Mouse (Mus musculus) intestine, postnatal 0 days (tissue): ENCODE data around the gene Sdc1. TPM values are rescaled to one million over a fixed set of nuclear protein-coding genes. Genes with fewer than 3 reads are reported as not detected.
A peak's percentile ranks its signal among the peaks of the same experiment; 100 is the strongest.

Source experiments
- ATAC-seq: fragments of 200-750 bp; cut with Nextera tagmentation; 2 replicates; pipeline ENCODE4 v1.8.0; 2017; ENCODE audit warnings: mild to moderate bottlenecking, moderate TSS enrichment, moderate library complexity
- H3K27ac ChIP-seq: fragments of 300-500 bp; sonication (generic); 2 replicates; pipeline ENCODE4 v1.5.1; 2014; ENCODE audit warnings: mild to moderate bottlenecking, low read depth, low read length, moderate library complexity
- H3K27me3 ChIP-seq: fragments of 300-500 bp; sonication (generic); replicated peaks from 2 replicates; pipeline ENCODE4 v1.6.1; 2014; ENCODE audit warnings: low read length, mixed read lengths; ENCODE audit not compliant: control insufficient read depth, insufficient read depth
- H3K36me3 ChIP-seq: fragments of 300-500 bp; sonication (generic); 2 replicates; pipeline ENCODE4 v1.6.1; 2014; ENCODE audit warnings: mild to moderate bottlenecking, moderate library complexity; ENCODE audit not compliant: control insufficient read depth, insufficient read depth
- H3K4me1 ChIP-seq: fragments of 300-500 bp; sonication (generic); replicated peaks from 2 replicates; pipeline ENCODE4 v1.6.1; 2014; ENCODE audit warnings: antibody characterized with exemption, low read length, mixed read lengths; ENCODE audit not compliant: control insufficient read depth, insufficient read depth
- H3K4me2 ChIP-seq: fragments of 300-500 bp; sonication (generic); replicated peaks from 2 replicates; pipeline ENCODE4 v1.6.1; 2014; ENCODE audit warnings: low read depth, mild to moderate bottlenecking, moderate library complexity
- H3K4me3 ChIP-seq: fragments of 300-500 bp; sonication (generic); 2 replicates; pipeline ENCODE4 v1.5.1; 2014; ENCODE audit warnings: low read depth, low read length
- H3K9ac ChIP-seq: fragments of 300-500 bp; sonication (generic); 2 replicates; pipeline ENCODE4 v1.6.1; 2014; ENCODE audit warnings: mild to moderate bottlenecking, low read depth, low read length
- H3K9me3 ChIP-seq: fragments of 300-500 bp; sonication (generic); 2 replicates; pipeline ENCODE4 v1.6.1; 2016; ENCODE audit warnings: mixed run types; ENCODE audit not compliant: control insufficient read depth
- CTCF ChIP-seq: sonication (generic); IDR thresholded peaks from 2 replicates; pipeline ENCODE4 v1.5.1; 2016; ENCODE audit warnings: low read depth, mild to moderate bottlenecking, control low read depth, antibody characterized with exemption, moderate library complexity
- WGBS: fragments of 180-500 bp; shearing (Covaris S2); extraction: QIAGEN DNeasy Blood & Tissue Kit; methylation state at CpG from one replicate; pipeline ENCODE4 v1.1.7; 2014; 5-methylcytosine and 5-hydroxymethylcytosine counted together
- polyA plus RNA-seq: library from polyadenylated mRNA; unstranded; fragments of >200 nt; fragmentation: Nextera tagmentation; extraction: Ambion mirVana; gene quantifications from 2 replicates; pipeline ENCODE4 v1.2.1, GENCODE M21; 2015

Gene Sdc1
- polyA plus RNA-seq, 1 experiment from 2014 or later = 43.4 TPM

DNA sequence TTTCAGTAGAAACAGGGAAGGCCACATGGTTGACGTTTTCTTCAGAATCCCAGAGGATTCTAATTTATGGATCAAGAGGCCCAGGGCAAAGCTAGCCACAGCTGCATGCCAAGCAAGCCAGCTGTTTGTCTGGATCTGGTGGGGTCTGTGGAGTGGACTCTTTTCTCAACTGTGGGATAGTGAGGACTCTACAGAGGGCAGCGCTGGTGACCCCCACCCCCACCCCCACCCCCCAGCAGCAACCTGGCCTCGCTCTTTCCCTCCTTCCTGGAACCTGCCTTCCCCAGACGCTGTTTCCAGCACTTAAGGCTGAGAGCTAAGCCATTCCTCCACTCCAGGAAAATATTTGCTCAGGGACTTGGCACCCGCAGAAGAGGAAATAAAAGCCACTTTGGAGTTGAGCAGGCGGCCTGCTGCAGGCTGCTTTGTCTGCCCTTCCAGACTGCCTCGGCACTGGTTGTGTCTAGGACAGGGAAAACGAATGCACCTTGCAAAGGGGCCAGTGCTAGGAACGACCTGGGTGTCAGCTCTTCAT is 27.4 kb downstream of the Sdc1 start:
- peak overlapping the region; percentile 64; the same call in 1 of the 2 replicates for H3K27ac ChIP-seq
- no peaks in the 10 kb centered on the region for H3K36me3 ChIP-seq
- no peak overlapping the region for H3K4me3 ChIP-seq
- H3K27me3 ChIP-seq = no peaks in the 10 kb centered on the region
- H3K4me2 ChIP-seq = no peak overlapping the region
- no peaks in the 10 kb centered on the region for H3K9me3 ChIP-seq
- TF ChIP-seq CTCF = no peak
- 14% methylated on average over 9 of the region's 9 CpGs for WGBS
- 0 out of 2 replicates have a peak, but pooled peaks cover 14% of the 10 kb centered on the region for H3K4me1 ChIP-seq
- peak; percentile 48 for ATAC-seq
- no peak overlapping the region for H3K9ac ChIP-seq

GRCm38 (mm10) chr12:8803421-8804076 is 32.4 kb downstream of the Sdc1 start:
- no peak for TF ChIP-seq CTCF
- H3K27ac ChIP-seq = no peak overlapping the region

DNA sequence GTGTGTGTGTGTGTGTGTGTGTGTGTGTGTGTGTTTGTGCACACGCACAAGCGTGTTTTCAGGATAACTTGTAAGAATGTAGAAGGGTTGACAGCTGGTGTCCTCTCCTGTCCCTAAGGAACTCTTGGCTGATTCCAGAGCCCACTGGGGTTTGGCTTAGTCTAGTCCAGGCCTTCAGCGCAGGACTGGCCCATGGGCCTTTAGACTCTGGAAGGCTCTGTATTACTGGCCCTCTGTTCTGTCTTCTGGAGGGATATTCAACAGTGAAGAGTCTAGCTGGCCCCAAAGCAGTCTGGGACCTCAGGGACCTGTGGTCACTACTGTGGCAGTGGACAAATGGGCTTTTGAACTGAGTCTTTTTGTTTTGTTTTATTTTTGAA is 32.9 kb downstream of the Sdc1 start:
- Histone ChIP-seq H3K4me2 (no peak overlapping the region), H3K4me1 (0 out of 2 replicates have a peak, but pooled peaks cover 2% of the 10 kb centered on the region), H3K27me3 (no peaks in the 10 kb centered on the region), H3K9me3 (no peaks in the 10 kb centered on the region), H3K4me3 (no peak overlapping the region), H3K27ac (no peak overlapping the region), H3K36me3 (no peaks in the 10 kb centered on the region), H3K9ac (no peak overlapping the region)
- WGBS = 87% methylated on average over 3 of the region's 3 CpGs
- no peak for TF ChIP-seq CTCF
- no peak for ATAC-seq

More at GRCm38 (mm10) chr12:8803421-8804076, 32.4 kb downstream of the Sdc1 start:
- no peak overlapping the region for H3K4me2 ChIP-seq
- H3K4me1 ChIP-seq = 0 out of 2 replicates have a peak, but pooled peaks cover 7% of the 10 kb centered on the region
- no peak for ATAC-seq
- H3K9me3 ChIP-seq = no peaks in the 10 kb centered on the region
- H3K36me3 ChIP-seq = no peaks in the 10 kb centered on the region
- no peaks in the 10 kb centered on the region for H3K27me3 ChIP-seq
- 62% methylated on average over 10 of the region's 10 CpGs for WGBS
- no peak overlapping the region for H3K4me3 ChIP-seq
- no peak overlapping the region for H3K9ac ChIP-seq

DNA sequence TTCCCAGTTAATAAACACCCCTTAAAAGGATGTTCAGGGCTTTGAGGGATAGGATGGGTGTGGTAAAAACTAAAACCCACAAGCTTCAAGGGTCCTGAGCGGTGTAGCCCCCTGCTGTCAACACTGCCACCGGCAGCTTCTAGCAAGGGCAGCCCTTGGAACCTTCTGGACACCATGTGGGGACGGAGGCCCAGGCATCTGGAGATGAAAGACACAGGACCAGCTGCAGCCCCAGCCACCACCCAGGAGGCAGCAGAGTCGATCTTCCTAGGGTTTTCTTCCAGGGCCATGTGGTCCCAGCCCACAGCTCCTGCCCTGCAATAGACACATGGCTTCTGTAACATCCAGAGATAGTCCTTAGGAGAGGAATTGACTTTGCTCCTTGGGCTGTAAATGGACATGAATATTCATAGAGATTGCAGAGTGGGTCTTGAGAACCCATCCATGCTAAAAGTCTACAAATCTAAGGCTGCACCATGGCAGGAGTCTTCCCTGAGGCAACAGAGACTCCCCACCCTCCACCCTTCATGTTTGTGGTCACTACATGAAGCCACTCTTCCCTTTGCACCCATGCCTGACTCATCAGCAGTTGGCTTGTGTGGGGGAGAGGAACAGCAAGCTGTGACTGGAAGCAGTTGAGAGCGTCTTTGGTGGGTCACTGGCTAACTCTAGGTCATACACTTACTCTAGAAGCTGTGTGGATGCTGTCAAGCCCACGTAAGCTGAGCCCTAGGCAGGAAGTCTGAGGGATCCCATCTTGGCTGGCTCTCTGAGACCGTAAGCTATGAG is 34.0 kb downstream of the Sdc1 start:
- H3K4me1 ChIP-seq = no peaks in the 10 kb centered on the region
- H3K4me3 ChIP-seq = no peak overlapping the region
- no peaks in the 10 kb centered on the region for H3K36me3 ChIP-seq
- H3K9me3 ChIP-seq = no peaks in the 10 kb centered on the region
- ATAC-seq = no peak
- WGBS = 84% methylated on average over 7 of the region's 7 CpGs
- no peaks in the 10 kb centered on the region for H3K27me3 ChIP-seq
- TF ChIP-seq CTCF = no peak
- H3K27ac ChIP-seq = no peak overlapping the region
- no peak overlapping the region for H3K9ac ChIP-seq
- no peak overlapping the region for H3K4me2 ChIP-seq

DNA sequence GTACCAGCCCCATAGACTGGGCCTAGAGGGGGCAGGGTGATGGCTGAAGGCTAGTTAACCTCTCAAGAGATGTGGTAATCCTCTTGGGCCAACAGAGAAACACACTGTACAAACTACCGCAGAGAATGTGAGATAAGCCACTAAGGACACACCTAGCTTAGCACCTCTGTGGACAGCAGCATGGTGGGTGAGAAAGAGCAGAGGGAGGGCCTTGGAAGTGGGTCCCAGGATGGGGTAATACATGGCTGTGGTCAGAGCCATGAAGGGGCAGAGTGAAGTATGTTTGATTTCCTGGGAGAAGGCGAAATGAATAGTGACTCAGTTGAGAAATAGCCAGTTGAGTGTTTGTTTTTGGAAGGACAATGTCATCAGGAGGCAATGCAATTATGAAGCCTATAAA is 38.0 kb downstream of the Sdc1 start:
- ATAC-seq = no peak
- no peak overlapping the region for H3K4me3 ChIP-seq
- H3K4me1 ChIP-seq = peaks cover 12% of the 10 kb centered on the region; the same call in 1 of the 2 replicates
- no peak for TF ChIP-seq CTCF
- no peak overlapping the region for H3K4me2 ChIP-seq
- H3K27me3 ChIP-seq = no peaks in the 10 kb centered on the region
- no peak overlapping the region for H3K27ac ChIP-seq
- no peaks in the 10 kb centered on the region for H3K36me3 ChIP-seq
- H3K9me3 ChIP-seq = no peaks in the 10 kb centered on the region
- 46% methylated on average over 2 of the region's 2 CpGs for WGBS
- no peak overlapping the region for H3K9ac ChIP-seq

GRCm38 (mm10) chr12:8809626-8810025 is 38.5 kb downstream of the Sdc1 start:
- no peaks in the 10 kb centered on the region for H3K9me3 ChIP-seq
- no peak for TF ChIP-seq CTCF
- peaks cover 12% of the 10 kb centered on the region; the same call in 1 of the 2 replicates for H3K4me1 ChIP-seq
- ATAC-seq = no peak
- H3K27ac ChIP-seq = no peak overlapping the region
- H3K4me2 ChIP-seq = no peak overlapping the region
- no peak overlapping the region for H3K4me3 ChIP-seq
- WGBS = 81% methylated on average over 6 of the region's 6 CpGs
- H3K9ac ChIP-seq = no peak overlapping the region
- H3K36me3 ChIP-seq = no peaks in the 10 kb centered on the region
- no peaks in the 10 kb centered on the region for H3K27me3 ChIP-seq
